Mouse (Mus musculus) right cerebral cortex, postnatal 36 days (tissue): ENCODE results near the gene Pdzd7.

ENCODE experiments used
- DNase-seq, 2 experiments: peaks; one replicate each; pipeline ENCODE4 v3.0.0; 2022; ENCODE audit warnings: low spot score in 2 of 2, mixed read lengths in 1 of 2

The Pdzd7 gene

DNA sequence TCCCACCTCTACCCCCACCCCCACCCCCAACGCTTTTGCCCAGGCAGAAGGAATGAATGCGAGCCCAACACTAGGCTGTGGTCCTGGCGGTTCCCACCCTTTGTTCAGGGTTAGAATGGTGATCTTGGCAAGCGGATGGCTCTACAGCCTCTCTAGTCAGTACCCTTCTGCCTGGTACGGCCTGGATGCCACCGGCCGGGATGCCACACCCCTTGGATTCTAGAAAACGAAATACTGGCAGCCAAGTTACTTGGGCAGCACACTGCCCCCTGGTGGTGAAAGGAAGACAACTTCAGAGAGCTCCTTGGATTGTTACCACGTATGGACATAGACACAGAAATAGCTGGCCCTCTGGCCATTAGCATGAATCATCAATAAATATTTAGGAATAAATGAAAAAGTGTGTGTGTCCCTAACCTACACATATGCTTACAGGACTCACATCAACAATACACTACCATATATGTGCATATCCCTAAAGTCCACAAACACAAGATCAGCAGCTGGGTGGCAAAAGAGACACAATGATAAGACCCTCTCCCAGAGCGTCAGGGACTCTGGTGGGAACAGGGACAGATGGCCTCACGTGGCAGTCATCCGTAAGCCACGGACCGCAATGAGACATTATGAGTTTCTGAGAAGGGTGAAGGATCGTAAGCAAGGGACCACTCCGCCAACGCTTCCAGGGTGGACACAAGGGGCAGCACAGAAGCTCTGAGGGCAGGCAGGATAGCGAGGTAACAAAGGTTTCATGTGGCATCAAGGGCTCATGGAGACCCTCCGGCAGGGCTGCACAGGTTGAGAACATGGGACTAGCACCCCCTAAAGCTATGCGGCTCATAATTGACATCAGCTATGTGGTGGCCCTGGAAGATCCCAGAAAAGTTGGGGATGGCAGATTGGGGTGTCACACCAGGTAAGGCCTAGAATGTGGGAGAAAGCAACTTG is 14.5 kb downstream of the Pdzd7 start:
- DNase-seq, result peak; percentile 63 to 74

GRCm38 (mm10) chr19:45030111-45030510 is 15.4 kb downstream of the Pdzd7 start:
- DNase-seq, result no peak

DNA sequence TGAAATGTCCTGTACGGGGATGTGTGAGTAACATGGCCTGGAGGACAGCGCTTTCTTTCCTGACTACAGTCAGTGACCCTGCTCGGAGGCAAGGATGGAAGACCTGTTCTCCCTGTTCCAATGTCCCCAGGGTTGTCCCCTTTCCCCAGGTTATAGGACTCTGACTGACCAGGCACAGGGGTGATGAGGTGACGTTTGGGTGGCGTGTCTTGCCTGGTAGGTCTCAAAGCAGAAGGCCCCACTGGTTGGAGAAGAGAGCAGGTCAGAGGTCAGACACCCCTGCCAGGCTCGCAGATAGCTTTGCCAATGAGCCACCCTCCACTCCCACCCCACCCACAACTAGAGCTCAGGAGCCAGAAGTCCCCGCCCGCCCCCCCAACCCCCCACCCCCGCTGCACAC is 15.9 kb downstream of the Pdzd7 start:
- DNase-seq, result no peak

DNA sequence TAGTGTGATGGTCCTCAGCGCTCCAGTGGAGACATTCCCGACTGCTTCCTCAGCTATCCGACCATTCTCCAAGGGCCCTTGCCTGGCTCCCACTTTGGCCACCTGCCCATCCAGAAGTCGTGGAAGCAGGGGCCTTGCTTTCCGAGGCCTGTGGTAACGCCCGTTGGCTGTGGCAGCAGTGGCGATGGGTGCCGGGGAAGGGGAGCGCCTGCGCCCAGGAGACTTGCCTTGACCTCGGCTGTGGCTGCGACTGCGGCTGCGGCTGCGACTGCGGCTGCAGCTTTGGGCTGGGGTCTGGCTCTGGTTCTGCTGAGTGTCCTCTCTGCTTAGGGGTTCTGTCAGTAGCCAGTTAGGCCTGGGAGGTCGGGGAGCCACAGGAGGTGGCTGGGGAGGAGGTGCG is 16.8 kb downstream of the Pdzd7 start:
- DNase-seq, result no peak

DNA sequence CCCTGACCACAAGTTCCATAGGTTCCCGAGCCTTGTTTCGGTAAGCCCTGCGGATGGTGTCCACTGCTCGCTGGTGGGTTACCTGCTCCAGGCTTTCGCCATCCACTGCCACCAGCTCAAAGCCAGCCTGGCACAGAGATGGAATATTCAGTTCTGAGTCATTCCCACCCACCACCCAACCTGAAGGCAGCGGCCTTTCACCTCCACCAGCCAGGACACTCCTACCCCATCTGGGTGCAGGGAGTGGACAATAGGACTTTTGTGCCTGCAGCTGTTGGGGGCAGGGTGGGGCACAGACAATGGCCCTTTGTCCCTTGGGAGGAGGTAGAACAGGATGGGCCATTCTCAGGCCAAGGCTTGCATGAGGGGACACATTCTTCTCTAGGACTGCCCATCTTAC is 17.7 kb downstream of the Pdzd7 start:
- no peak for DNase-seq

DNA sequence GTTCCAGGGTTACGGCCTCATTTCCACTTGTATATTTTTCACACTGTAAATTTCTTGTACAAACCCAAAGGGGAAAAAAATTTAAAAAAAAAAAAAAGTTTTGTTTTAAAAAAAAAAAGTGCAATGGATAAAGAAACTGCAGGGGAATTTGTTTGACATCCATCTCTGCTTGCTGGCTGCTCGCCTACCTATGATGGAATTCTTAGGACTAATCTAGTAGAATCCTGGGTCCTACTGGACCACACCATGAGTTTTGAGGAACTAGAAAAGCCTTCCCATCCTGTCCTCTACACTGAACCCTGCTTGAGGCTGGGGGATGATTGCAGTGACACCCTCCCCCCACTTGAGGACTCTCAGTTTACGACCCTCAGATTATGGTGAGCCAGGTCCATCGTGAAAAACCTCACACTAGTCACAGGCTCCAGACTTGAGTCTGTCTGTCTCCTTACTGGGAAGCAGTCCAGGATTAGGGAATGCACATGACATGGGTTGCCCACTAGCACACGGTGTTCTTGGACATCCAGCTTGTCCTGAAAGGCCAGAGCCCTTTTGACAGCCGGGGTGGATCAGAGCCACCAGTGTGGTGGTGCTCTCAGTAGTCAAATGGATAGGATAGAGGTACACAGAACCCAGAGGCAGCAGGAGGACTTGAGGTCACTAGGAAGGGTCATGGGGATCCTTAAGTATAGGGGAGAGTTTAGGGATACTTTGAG is 18.4 kb downstream of the Pdzd7 start:
- no peak for DNase-seq

DNA sequence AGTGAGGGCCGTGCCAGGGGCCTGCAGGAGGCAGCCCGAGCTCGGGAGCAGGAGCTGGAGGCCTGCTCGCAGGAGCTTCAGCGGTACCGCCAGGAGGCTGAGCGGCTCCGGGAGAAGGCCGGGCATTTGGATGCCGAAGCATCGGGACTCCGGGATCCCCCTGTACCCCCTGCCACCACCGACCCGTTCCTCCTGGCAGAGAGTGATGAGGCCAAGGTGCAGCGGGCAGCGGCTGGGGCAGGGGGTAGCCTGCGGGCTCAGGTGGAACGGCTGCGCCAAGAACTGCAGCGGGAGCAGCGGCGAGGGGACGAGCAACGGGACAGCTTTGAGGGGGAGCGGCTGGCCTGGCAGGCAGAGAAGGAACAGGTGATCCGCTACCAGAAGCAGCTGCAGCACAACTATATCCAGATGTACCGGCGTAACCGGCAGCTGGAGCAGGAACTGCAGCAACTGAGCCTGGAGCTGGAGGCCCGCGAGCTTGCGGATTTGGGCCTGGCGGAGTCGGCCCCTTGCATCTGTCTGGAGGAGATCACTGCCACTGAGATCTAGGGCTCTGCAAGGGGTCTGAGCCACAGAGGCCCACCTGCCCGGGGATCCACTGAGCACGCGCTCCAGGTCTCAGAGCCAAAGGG is 19.5 kb downstream of the Pdzd7 start:
- no peak for DNase-seq

DNA sequence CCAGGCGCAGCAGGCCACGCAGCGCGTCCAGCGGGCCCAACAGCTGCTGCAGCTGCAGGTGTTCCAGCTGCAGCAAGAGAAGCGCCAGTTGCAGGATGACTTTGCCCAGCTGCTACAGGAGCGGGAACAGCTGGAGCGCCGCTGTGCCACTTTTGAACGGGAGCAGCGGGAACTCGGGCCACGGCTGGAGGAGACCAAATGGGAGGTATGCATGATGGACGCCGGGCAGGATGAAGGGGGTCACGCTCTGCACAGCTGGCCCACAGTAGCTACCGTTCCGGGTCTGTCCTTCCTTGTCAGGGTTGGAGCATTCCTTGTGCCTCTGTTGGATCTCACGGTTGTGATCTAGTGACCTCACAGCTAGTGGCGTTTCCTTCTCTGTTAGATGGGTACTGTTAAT is 20.7 kb downstream of the Pdzd7 start:
- DNase-seq, result no peak

GRCm38 (mm10) chr19:45023993-45024392 is 21.5 kb downstream of the Pdzd7 start:
- no peak for DNase-seq

- DNase-seq, result no peak
Observed at GRCm38 (mm10) chr19:45021362-45021761, 24.2 kb downstream of the Pdzd7 start.

DNA sequence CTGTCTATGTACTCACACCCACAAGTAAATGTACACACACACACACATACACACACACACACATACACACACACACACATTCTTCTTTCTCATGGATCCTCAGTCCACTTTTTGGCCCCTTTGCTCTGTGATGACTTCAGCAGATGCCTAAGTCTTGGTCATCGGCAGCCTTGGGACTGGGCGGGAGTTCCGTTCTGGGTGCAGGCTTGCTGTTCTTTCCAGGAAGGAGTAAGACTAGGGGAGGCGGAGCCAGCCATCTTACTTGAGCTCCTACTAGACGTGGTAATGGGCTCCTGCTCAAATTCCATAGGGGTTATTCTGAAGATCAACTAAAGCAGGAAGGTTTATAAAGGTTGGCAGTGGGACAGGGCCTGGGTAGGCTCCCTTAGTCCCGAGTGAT is 25.2 kb downstream of the Pdzd7 start:
- DNase-seq, result no peak

- no peak for DNase-seq
Observed at GRCm38 (mm10) chr19:45018351-45018831, 27.1 kb downstream of the Pdzd7 start.

- DNase-seq, result peak; percentile 63 to 71
Observed at GRCm38 (mm10) chr19:45017909-45018308, 27.6 kb downstream of the Pdzd7 start.

- DNase-seq, result peak; percentile 66 to 73
Observed at GRCm38 (mm10) chr19:45017216-45017771, 28.2 kb downstream of the Pdzd7 start.

GRCm38 (mm10) chr19:45016341-45017215 is 28.9 kb downstream of the Pdzd7 start:
- DNase-seq, result peak; percentile 60 to 80

DNA sequence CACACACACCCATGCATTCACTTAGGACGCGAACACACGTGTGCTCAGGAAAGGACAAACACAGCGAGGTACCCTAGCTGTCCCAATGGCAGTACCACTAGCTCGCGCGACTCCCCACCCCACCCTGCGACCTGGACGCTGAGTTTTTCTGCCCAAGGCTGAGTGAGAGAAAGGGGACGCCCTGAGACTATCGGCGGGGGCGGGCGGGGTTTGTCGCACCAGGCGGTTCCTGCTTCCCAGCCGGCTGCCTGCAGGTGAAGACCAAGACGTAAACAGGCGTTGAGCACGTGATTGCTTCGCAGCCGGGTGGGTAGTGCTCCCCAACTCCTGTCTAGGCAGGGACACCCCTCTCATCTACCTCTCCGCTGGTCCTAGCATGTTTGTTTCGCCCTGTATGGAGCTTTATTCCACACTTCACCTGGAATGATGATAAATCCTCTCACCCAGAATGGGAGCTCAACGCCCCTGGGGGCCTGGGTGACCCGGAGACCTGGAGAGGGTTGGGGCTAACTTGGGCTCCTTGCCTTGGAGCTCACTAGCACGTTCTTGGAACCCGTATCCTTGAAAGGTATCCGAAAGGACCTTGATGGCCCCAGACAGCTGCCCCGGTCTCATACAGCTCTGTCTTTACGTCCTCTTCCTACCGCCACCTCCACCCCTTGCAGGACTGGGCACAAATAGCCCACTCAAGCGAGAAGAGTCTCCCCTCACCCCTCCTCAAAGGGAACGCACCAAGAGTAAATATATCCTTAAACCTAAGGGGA is 29.8 kb downstream of the Pdzd7 start:
- DNase-seq, result no peak

DNA sequence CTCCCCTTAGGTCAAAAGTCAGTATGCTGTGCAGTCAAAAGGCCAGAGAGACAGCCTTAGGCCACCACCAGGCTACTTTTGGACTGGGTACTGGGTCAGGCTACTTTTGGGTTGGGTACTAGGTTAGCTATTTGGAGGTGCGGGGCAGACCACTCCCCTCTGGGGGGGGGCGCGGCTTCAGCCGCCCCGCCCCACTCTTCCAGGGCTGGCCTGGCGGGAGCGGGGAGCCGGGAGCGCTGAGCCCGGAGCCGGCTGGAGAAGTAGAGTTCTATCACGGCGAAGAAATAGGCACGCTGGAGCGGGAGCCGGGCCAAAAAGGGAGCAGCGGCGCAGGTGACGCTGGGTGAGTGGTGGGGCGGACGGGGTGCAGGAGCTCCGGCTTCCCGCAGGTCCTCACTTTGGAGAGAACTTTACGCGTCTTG is 30.5 kb downstream of the Pdzd7 start:
- no peak for DNase-seq

DNA sequence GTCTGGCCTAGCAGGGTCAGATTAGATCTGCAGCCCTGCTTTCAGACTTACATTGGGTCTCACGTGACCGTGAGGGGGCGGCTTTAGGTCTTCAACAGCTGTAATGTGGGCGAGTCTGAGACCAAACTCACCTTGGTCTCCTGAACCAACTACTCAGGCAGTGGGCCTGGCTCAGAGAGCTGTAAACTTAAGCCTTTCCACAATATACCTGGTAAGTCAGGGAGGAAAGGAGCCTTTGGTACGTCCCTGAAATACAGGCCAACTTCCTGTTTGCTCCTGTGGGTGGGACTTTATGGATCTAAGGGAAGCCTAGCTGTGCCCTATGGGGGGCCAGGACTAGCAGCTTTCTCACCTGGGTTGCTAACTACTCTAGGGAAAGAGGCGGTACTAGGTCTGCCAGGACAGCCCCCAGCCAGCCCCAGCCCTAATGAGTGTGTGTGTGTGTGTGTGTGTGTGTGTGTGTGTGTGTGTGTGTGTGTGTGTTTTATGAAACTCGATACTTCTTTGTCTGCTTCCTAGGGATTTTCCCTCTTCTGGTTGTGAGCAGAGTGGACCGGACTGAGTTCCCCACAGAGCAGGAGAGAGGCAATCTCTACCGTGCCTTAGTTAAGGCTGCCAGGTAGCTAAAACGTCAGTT is 31.1 kb downstream of the Pdzd7 start, which contains the start of gene Lzts2:
Gene Lzts2 (plus strand): TSS at position 80 of the 637 bp plus-strand sequence.
- DNase-seq, result no peak

GRCm38 (mm10) chr19:45013581-45014225 is 31.8 kb downstream of the Pdzd7 start:
- no peak for DNase-seq
